1 mouse cellular context compared by ENCODE assay signal in genomic region chr4:147959881-147960831, GRCm38 (mm10).
A peak's percentile ranks its signal among the peaks of the same experiment; 100 is the strongest.
TF ChIP-seq lines count a peak whose summit lies in the region.

No protein-coding gene starts in this region.

TF ChIP-seq in CH12.LX, 34 proteins besides CTCF, POLR2A, EP300 and RAD21 (continued from another document):
- TF ChIP-seq JUND (conservative IDR thresholded peaks at IDR 0.05; ENCODE audit: low read depth, low read length) (no peak), NELFE (IDR thresholded peaks at IDR 0.05; ENCODE audit: low read depth, low read length) (peak; percentile 35; the same call in 1 of the 2 replicates), JUN (IDR thresholded peaks at IDR 0.05; ENCODE audit: insufficient read depth, low read depth, low read length) (no peak), MAFK (IDR thresholded peaks at IDR 0.05; ENCODE audit: insufficient replicate concordance, low read length) (no peak), TBP (conservative IDR thresholded peaks at IDR 0.05; ENCODE audit: low read depth, low read length) (no peak), ZNF384 (IDR thresholded peaks at IDR 0.05; ENCODE audit: low read depth, low read length) (no peak)
